Comparison of ENCODE assay signal across 16 mouse cellular contexts in the genomic region with DNA sequence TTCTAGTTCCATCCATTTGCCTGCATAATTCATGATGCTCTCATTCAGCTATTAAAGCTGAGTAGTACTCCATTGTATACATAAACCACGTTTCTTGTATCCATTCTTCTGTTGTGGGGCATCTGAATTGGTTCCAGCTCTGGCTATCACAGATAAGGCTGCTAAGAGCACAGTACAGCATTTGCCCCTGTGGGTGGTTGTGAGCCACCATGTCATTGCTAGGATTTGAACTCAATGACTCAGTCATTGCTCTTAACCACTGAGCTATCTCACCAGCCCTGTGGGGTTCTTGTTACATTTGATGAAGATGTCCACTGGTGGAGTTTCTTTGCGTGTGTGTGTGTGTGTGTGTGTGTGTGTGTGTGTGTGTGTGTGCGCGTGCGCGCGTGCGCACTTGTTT.
"Had no signal": no experiment of that assay in that cellular context is flagged by ENCODE, and none has a peak within 500 bp of the region (broad histone marks: within the 10 kb centered on the region; RNA-seq: fewer than 3 reads in every experiment).

No protein-coding gene starts in this region.

- DNase-seq: retina, postnatal 1 day; right cerebral cortex, adult 18-20 months; right cerebral cortex, postnatal 14 days; right cerebral cortex, postnatal 25 days; right cerebral cortex, postnatal 4 days; spleen, adult 18-20 months; thymus, adult 18-20 months; thymus, adult 2 months; thymus, postnatal 14 days; thymus, postnatal 25 days; thymus, postnatal 36 days; thymus, postnatal 4 days had no signal

- H3K27ac ChIP-seq: neural tube, embryonic 13.5 days; neural tube, embryonic 15.5 days; stomach, embryonic 15.5 days; stomach, postnatal 0 days had no signal

- H3K4me2 ChIP-seq: neural tube, embryonic 13.5 days; neural tube, embryonic 15.5 days; stomach, embryonic 15.5 days had no signal

- H3K9me3 ChIP-seq: neural tube, embryonic 13.5 days; neural tube, embryonic 15.5 days; stomach, embryonic 15.5 days had no signal

- H3K9ac ChIP-seq: neural tube, embryonic 13.5 days; neural tube, embryonic 15.5 days; stomach, embryonic 15.5 days had no signal

- H3K4me1 ChIP-seq: neural tube, embryonic 13.5 days; neural tube, embryonic 15.5 days; stomach, embryonic 15.5 days had no signal

- H3K4me3 ChIP-seq: neural tube, embryonic 13.5 days; neural tube, embryonic 15.5 days; stomach, embryonic 15.5 days had no signal

- H3K27me3 ChIP-seq: neural tube, embryonic 13.5 days; neural tube, embryonic 15.5 days; stomach, embryonic 15.5 days had no signal
